Mouse (Mus musculus) heart, adult 8-10 months (tissue): ENCODE measurements at regions not wholly inside any gene's neighbourhood (a gene's known extent, or its start where the extent isn't known, plus 50 kb on each side); places are given as distances from the start of the nearest gene placed in this dataset.

ENCODE experiments used
- DNase-seq: peaks from one replicate; pipeline ENCODE4 v3.0.0; 2022; ENCODE audit warnings: low spot score

- DNase-seq, result no peak
These were observed 104.6 kb upstream of the Rspo3 start for GRCm38 (mm10) chr10:29640249-29640648.

- no peak for DNase-seq
These were observed 100.2 kb upstream of the Rspo3 start for GRCm38 (mm10) chr10:29635828-29636227.

- no peak for DNase-seq
These were observed 59.8 kb upstream of the Rspo3 start for GRCm38 (mm10) chr10:29595455-29595854.

- DNase-seq, result no peak
These were observed 59.3 kb upstream of the Rspo3 start for GRCm38 (mm10) chr10:29594969-29595368.

- DNase-seq, result no peak
These were observed 57.2 kb upstream of the Rspo3 start for GRCm38 (mm10) chr10:29592906-29593305.

- no peak for DNase-seq
These were observed 54.5 kb upstream of the Rspo3 start for GRCm38 (mm10) chr10:29590187-29590586.

- no peak for DNase-seq
These were observed 54.1 kb upstream of the Rspo3 start for GRCm38 (mm10) chr10:29589739-29590138.
